Mouse (Mus musculus) thymus, adult 2 months (tissue): ENCODE results near the gene Dst. TPM values are rescaled to one million over a fixed set of nuclear protein-coding genes. Genes with fewer than 3 reads are reported as not detected.

ENCODE experiments used
- DNase-seq: peaks from one replicate; pipeline ENCODE4 v3.0.0; 2021
- H3K27ac ChIP-seq: fragments of 200-500 bp; 2 replicates; pipeline ENCODE4 v1.5.1; 2012; ENCODE audit warnings: low read length, control low read depth; ENCODE audit not compliant: control insufficient read depth, insufficient read depth
- H3K27me3 ChIP-seq: fragments of 200-500 bp; 2 replicates; pipeline ENCODE4 v1.6.1; 2012; ENCODE audit warnings: mild to moderate bottlenecking, low read length, moderate library complexity, mixed read lengths; ENCODE audit not compliant: control insufficient read depth, insufficient read depth
- H3K36me3 ChIP-seq: fragments of 200-500 bp; 2 replicates; pipeline ENCODE4 v1.6.1; 2012; ENCODE audit warnings: mild to moderate bottlenecking, low read length, moderate library complexity; ENCODE audit not compliant: control insufficient read depth, insufficient read depth
- H3K4me1 ChIP-seq: fragments of 200-500 bp; replicated peaks from 2 replicates; pipeline ENCODE4 v1.6.1; 2012; ENCODE audit warnings: low read length; ENCODE audit not compliant: control insufficient read depth, insufficient read depth
- H3K4me3 ChIP-seq: fragments of 200-500 bp; 2 replicates; pipeline ENCODE4 v1.5.1; 2012; ENCODE audit warnings: mild to moderate bottlenecking, low read length, control low read depth, moderate library complexity; ENCODE audit not compliant: control insufficient read depth, insufficient read depth
- CTCF ChIP-seq: fragments of 200-500 bp; IDR thresholded peaks from 2 replicates; pipeline ENCODE4 v1.5.1; 2012; ENCODE audit warnings: mild to moderate bottlenecking, control low read depth, low read length, moderate library complexity, borderline replicate concordance; ENCODE audit not compliant: control insufficient read depth, poor library complexity, insufficient read depth; ENCODE audit errors: extremely low read depth
- POLR2A ChIP-seq: fragments of 200-500 bp; IDR thresholded peaks from 2 replicates; pipeline ENCODE4 v1.6.1; 2012; ENCODE audit warnings: mild to moderate bottlenecking, low read length, control low read depth, moderate library complexity; ENCODE audit not compliant: control insufficient read depth, poor library complexity, insufficient read depth; ENCODE audit errors: extremely low read depth
- WGBS: fragments of 180-500 bp; shearing (Covaris S2); methylation state at CpG from one replicate; pipeline ENCODE4 v1.1.7; 2018; 5-methylcytosine and 5-hydroxymethylcytosine counted together
- polyA plus RNA-seq: library from polyadenylated mRNA; depleted of rRNA; stranded (reverse); fragments of >200 nt; gene quantifications from 2 replicates; pipeline ENCODE4 v1.2.3, GENCODE M21; 2012

Gene Dst
- polyA plus RNA-seq, 1 experiment = 24.2 TPM

- Histone ChIP-seq H3K27me3 (no peaks in the 10 kb centered on the region), H3K27ac (no peak overlapping the region), H3K4me3 (no peak overlapping the region), H3K4me1 (no peaks in the 10 kb centered on the region; the same call in 1 of the 2 replicates), H3K36me3 (no peaks in the 10 kb centered on the region)
- TF ChIP-seq CTCF (no peak), POLR2A (no peak)
- 94% methylated on average over 10 of the region's 10 CpGs for WGBS
- no peak for DNase-seq
Observed at GRCm38 (mm10) chr1:34287731-34288130, 379.7 kb downstream of the Dst start.

- H3K27ac ChIP-seq = no peak overlapping the region
- H3K4me1 ChIP-seq = no peaks in the 10 kb centered on the region; the same call in 1 of the 2 replicates
- H3K27me3 ChIP-seq = no peaks in the 10 kb centered on the region
- H3K36me3 ChIP-seq = no peaks in the 10 kb centered on the region
- WGBS = 97% methylated on average over 8 of the region's 8 CpGs
- no peak for DNase-seq
- TF ChIP-seq POLR2A = no peak
- TF ChIP-seq CTCF = no peak
- no peak overlapping the region for H3K4me3 ChIP-seq
Observed at GRCm38 (mm10) chr1:34288181-34288580, 380.2 kb downstream of the Dst start.

GRCm38 (mm10) chr1:34288721-34289471, 380.9 kb downstream of the Dst start:
- Histone ChIP-seq H3K27me3 (no peaks in the 10 kb centered on the region), H3K27ac (no peak overlapping the region), H3K4me1 (no peaks in the 10 kb centered on the region; the same call in 1 of the 2 replicates), H3K36me3 (no peaks in the 10 kb centered on the region), H3K4me3 (no peak overlapping the region)
- WGBS = 65% methylated on average over 13 of the region's 13 CpGs
- TF ChIP-seq CTCF = no peak
- no peak for TF ChIP-seq POLR2A
- DNase-seq = no peak

- H3K36me3 ChIP-seq = no peaks in the 10 kb centered on the region
- WGBS = 75% methylated on average over 14 of the region's 14 CpGs
- no peak overlapping the region for H3K4me3 ChIP-seq
- DNase-seq = no peak
- no peaks in the 10 kb centered on the region; the same call in 1 of the 2 replicates for H3K4me1 ChIP-seq
- TF ChIP-seq POLR2A (no peak), CTCF (no peak)
- H3K27ac ChIP-seq = no peak overlapping the region
- H3K27me3 ChIP-seq = no peaks in the 10 kb centered on the region
Observed at GRCm38 (mm10) chr1:34289472-34289748, 381.4 kb downstream of the Dst start.

GRCm38 (mm10) chr1:34290321-34290720, 382.3 kb downstream of the Dst start:
- Histone ChIP-seq H3K27me3 (no peaks in the 10 kb centered on the region), H3K27ac (no peak overlapping the region), H3K4me1 (no peaks in the 10 kb centered on the region; the same call in 1 of the 2 replicates), H3K4me3 (no peak overlapping the region), H3K36me3 (no peaks in the 10 kb centered on the region)
- no peak for DNase-seq
- TF ChIP-seq CTCF (no peak), POLR2A (no peak)
- 54% methylated on average over 12 of the region's 12 CpGs for WGBS

- Histone ChIP-seq H3K27me3 (no peaks in the 10 kb centered on the region), H3K4me1 (no peaks in the 10 kb centered on the region; the same call in 1 of the 2 replicates), H3K27ac (no peak overlapping the region), H3K4me3 (no peak overlapping the region), H3K36me3 (no peaks in the 10 kb centered on the region)
- no peak for TF ChIP-seq CTCF
- no peak for TF ChIP-seq POLR2A
- DNase-seq = no peak
- WGBS = 94% methylated on average over 14 of the region's 14 CpGs
Observed at GRCm38 (mm10) chr1:34293198-34293597, 385.2 kb downstream of the Dst start.
